8 mouse cellular contexts compared by ENCODE assay signal in genomic region chr17:43157781-43158501, GRCm38 (mm10).
A peak's percentile ranks its signal among the peaks of the same experiment; 100 is the strongest.
DNase-seq lines count a peak whose midpoint lies in the region; ATAC-seq and TF ChIP-seq lines count a peak whose summit lies in the region.

No protein-coding gene starts in this region.

- no peaks in the 10 kb centered on the region for H3K9me3 ChIP-seq in embryonic facial prominence, embryonic 12.5 days
- no peaks in the 10 kb centered on the region for H3K9me3 ChIP-seq in hindbrain, embryonic 12.5 days (replicated peaks)
- no peaks in the 10 kb centered on the region for H3K9me3 ChIP-seq in midbrain, postnatal 0 days (ENCODE audit: low read length)

- no peak for TF ChIP-seq CTCF in brain, embryonic 14.5 days (IDR thresholded peaks at IDR 0.05; ENCODE audit: borderline replicate concordance, extremely low read depth, insufficient read depth, insufficient read length)
- TF ChIP-seq CTCF in midbrain, postnatal 0 days (IDR thresholded peaks at IDR 0.05): no peak

- peak overlapping the region; percentile 18 for H3K4me3 ChIP-seq in embryonic facial prominence, embryonic 12.5 days
- H3K4me3 ChIP-seq in hindbrain, embryonic 12.5 days: peak overlapping the region; percentile 19
- peak overlapping the region; percentile 20 for H3K4me3 ChIP-seq in midbrain, postnatal 0 days (ENCODE audit: low read depth, low read length)

- peak overlapping the region; percentile 52 for H3K4me2 ChIP-seq in embryonic facial prominence, embryonic 12.5 days (replicated peaks)
- peak overlapping the region; percentile 47 for H3K4me2 ChIP-seq in hindbrain, embryonic 12.5 days (replicated peaks)
- peak overlapping the region; percentile 42 for H3K4me2 ChIP-seq in midbrain, postnatal 0 days (ENCODE audit: low read depth, low read length, poor library complexity, severe bottlenecking)

- H3K9ac ChIP-seq in embryonic facial prominence, embryonic 12.5 days: no peak overlapping the region
- 0 out of 2 replicates have a peak overlapping the region, but pooled peaks have one; percentile 18 for H3K9ac ChIP-seq in hindbrain, embryonic 12.5 days
- H3K9ac ChIP-seq in midbrain, postnatal 0 days (replicated peaks; ENCODE audit: low read length, poor library complexity, severe bottlenecking): no peak overlapping the region; the same call in 1 of the 2 replicates

- peak; percentile 90 for DNase-seq in brain, embryonic 14.5 days (ENCODE audit: low read depth)
- peak; percentile 24 for DNase-seq in left cerebral cortex, postnatal 4 days
- peak; percentile 71 for DNase-seq in midbrain, postnatal 0 days (ENCODE audit: low spot score)
- no peak for DNase-seq in spleen, postnatal 36 days (ENCODE audit: low spot score in 2 of 2)
- no peak for DNase-seq in adrenal gland, adult 18-20 months (ENCODE audit: low spot score in 2 of 2)

- TF ChIP-seq POLR2A in brain, embryonic 14.5 days (IDR thresholded peaks at IDR 0.05; ENCODE audit: borderline replicate concordance, extremely low read depth, insufficient read depth, insufficient read length, poor library complexity, severe bottlenecking): no peak

- H3K27ac ChIP-seq in embryonic facial prominence, embryonic 12.5 days: no peak overlapping the region
- H3K27ac ChIP-seq in hindbrain, embryonic 12.5 days: peak overlapping the region; percentile 78
- H3K27ac ChIP-seq in midbrain, postnatal 0 days (ENCODE audit: low read depth, low read length): peak overlapping the region; percentile 77

- H3K36me3 ChIP-seq in embryonic facial prominence, embryonic 12.5 days: no peaks in the 10 kb centered on the region
- no peaks in the 10 kb centered on the region for H3K36me3 ChIP-seq in hindbrain, embryonic 12.5 days
- no peaks in the 10 kb centered on the region for H3K36me3 ChIP-seq in midbrain, postnatal 0 days (ENCODE audit: insufficient read depth, low read length)

- ATAC-seq in embryonic facial prominence, embryonic 12.5 days (ENCODE audit: insufficient number of reproducible peaks, insufficient read depth, low FRiP score, low TSS enrichment): peak; percentile 88
- ATAC-seq in hindbrain, embryonic 12.5 days (ENCODE audit: low FRiP score): peak; percentile 93
- ATAC-seq in midbrain, postnatal 0 days (ENCODE audit: low FRiP score): peak; percentile 93
- ATAC-seq in erythroid progenitor cell, adult 5-6 weeks (replicated peaks; ENCODE audit: low FRiP score, poor library complexity, severe bottlenecking): no peak

- peaks cover 18% of the 10 kb centered on the region for H3K4me1 ChIP-seq in embryonic facial prominence, embryonic 12.5 days
- H3K4me1 ChIP-seq in hindbrain, embryonic 12.5 days: peaks cover 12% of the 10 kb centered on the region
- H3K4me1 ChIP-seq in midbrain, postnatal 0 days (ENCODE audit: insufficient read depth, low read length): no peaks in the 10 kb centered on the region

- 14% methylated on average over 15 of the region's 15 CpGs for WGBS in embryonic facial prominence, embryonic 12.5 days
- WGBS in hindbrain, embryonic 12.5 days: 12% methylated on average over 15 of the region's 15 CpGs
- WGBS in midbrain, postnatal 0 days: 14% methylated on average over 15 of the region's 15 CpGs

- intact Hi-C loops in left cerebral cortex, postnatal 4 days (cut with DNase I): no loop called here

- no peaks in the 10 kb centered on the region for H3K27me3 ChIP-seq in embryonic facial prominence, embryonic 12.5 days
- no peaks in the 10 kb centered on the region for H3K27me3 ChIP-seq in hindbrain, embryonic 12.5 days
- no peaks in the 10 kb centered on the region for H3K27me3 ChIP-seq in midbrain, postnatal 0 days (ENCODE audit: insufficient read depth, low read length)

Comparison
In these comparisons a context has a peak if more than half of its experiments do, and no peak if none do; other contexts are left out.
1. DNase-seq: peak in brain, embryonic 14.5 days (single experiment), left cerebral cortex, postnatal 4 days (single experiment) and midbrain, postnatal 0 days (single experiment); none in spleen, postnatal 36 days (0 of 2) and adrenal gland, adult 18-20 months (0 of 2).
2. Peak in every context shown above with its lines, with median percentiles within 50 percentile points of each other: H3K4me2 ChIP-seq and H3K4me3 ChIP-seq.